Mouse (Mus musculus): Measurements from ENCODE around the gene Rasa3.

Gene Rasa3

DNA sequence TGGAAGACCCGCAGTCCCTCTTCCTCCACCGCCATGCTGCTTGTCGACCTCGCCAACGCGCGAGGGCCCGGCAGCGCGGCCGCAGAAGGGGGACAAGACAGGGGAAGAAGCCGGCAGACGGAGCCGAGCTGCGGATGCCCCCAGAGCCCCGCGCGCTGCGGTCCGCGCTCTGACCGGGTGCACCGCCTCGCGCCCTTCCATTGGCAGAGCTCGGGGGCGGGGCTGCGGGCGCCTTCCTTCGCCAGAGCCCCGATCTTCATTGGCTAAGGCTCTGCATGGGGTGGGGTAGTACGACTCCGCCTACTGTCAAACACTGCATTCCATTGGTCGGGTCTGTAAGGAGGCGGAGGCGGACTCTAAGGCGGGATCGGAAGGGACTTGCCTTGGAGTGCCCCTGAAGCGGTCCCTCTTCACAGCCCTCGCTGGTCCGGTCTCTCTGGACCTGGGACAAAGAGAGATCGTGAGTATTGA is at the start of gene Rasa3:
Rasa3 (minus strand) TSS at position 191 of the 471 bp plus-strand sequence.
- peak; percentile 94 for DNase-seq (ENCODE audit: low read depth, low spot score)

- peak; percentile 25 for DNase-seq (ENCODE audit: low read depth, low spot score)
Measured at GRCm38 (mm10) chr8:13725722-13726121, 48.3 kb upstream of the Rasa3 start.

- no peak for DNase-seq (ENCODE audit: low read depth, low spot score)
Measured at GRCm38 (mm10) chr8:13718980-13719379, 41.6 kb upstream of the Rasa3 start.

DNA sequence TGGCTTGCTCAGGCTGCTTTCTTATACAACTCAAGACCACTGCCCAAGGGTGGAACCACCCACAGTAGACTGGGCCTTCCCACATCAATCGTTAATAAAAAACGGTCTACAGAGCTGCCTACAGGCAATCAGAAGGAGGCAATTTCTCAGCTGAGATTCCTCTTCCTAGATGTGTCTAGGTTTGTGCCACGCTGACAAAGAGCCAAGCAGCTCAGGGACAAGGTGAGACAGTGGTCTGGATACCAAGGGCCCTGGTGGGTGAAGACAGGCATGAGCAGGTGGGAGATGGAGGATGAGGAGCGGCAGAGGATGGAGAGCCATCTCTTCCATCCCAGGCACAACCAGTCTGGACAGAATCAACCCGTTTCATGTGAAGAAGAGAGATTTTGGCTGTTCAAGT is 31.1 kb upstream of the Rasa3 start:
- DNase-seq (ENCODE audit: low read depth, low spot score) = no peak

DNA sequence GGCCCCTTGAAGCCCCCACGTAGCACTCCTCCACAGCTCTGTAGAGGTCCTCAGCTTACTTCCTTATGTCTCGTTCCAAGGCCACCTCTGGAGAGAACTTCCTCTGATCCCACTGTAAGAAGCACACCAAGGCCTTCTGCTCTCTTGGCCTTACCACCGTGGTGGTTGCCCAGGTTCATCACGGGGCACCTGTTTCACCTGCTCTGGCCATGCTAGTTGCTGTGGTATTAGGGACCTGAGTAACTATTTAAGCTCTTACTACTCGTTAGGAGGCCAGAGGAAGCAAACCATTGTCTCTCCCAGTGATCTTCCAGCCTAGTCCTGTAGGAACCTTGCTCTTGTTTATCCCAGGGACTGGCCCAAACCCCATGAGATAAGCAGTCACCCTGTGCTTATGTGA is 29.5 kb upstream of the Rasa3 start:
- no peak for DNase-seq (ENCODE audit: low read depth, low spot score)

- DNase-seq (ENCODE audit: low read depth, low spot score) = peak; percentile 60
Measured at GRCm38 (mm10) chr8:13705668-13706067, 28.3 kb upstream of the Rasa3 start, which contains the start of gene Cfap97d2. TSS of gene Cfap97d2 (plus strand) at chr8:13705889.

DNA sequence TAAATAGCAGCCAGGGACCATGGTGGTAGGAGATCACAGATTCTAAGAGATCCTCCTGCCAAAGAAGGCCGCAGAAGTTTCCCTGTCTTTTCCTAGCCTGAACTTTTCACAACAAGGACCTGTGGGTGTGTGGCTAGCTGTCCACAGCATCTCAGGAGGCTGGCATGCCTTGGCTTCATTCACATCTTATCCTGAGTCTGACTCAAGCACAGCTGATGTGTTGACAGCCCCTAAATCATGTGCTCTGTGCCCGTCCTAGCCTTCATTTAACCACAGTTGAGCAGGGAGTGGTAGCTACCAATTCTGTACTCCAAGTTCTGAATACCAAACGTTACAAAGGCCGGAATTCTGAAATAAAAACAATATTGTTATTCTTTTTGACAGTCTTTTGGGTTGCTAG is 26.9 kb upstream of the Rasa3 start:
- no peak for DNase-seq (ENCODE audit: low read depth, low spot score)

DNA sequence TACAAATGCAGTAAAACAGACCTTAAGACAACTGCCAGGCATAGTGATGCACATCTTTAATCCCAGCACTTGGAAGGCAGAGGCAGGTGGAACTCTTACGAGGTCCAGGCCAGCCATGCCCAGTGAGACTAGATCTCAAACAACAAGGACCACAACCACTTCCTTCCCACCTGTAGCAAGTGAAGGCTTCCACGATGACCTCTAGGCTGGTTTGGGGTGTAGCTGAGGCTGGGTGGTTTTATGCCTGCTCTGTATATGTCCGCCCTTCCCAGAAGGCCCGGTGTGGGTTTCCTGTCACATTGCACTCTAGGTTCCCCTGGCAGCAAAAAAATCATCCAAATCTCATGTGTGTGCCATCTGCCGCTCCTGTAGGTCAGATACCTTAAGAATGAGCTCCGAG is 26.4 kb upstream of the Rasa3 start:
- no peak for DNase-seq (ENCODE audit: low read depth, low spot score)

- no peak for DNase-seq (ENCODE audit: low read depth, low spot score)
Measured at GRCm38 (mm10) chr8:13702755-13703154, 25.4 kb upstream of the Rasa3 start.

DNA sequence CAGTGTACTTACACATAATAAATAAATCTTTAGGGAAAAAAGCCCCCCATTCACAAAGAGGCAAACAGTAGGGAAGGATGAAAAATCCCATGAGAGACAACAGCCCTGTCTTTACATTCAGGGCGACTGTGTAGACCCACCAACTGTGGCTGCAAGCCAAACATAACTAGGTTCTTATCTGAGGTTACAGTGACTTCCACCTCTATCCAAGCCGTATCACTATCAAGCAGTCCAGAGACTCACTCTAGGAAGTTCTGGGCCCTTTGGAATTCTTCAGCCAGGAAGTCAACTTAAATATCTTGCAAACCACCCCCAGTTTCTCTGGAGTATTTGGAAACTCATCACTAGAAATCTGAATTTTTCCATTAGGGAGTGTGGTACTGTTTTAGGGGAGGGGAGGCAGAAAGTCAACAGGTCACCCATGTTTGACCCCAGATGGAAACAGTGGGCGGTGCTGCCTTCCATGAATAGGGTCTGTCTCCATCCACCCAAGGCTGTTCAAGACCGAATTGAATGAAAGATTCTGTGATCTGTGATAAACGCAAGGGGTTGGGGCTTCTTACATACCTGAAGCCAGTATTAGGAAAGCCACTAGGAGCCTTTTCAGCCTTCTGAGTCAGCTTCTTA is 22.0 kb upstream of the Rasa3 start:
- no peak for DNase-seq (ENCODE audit: low read depth, low spot score)

DNA sequence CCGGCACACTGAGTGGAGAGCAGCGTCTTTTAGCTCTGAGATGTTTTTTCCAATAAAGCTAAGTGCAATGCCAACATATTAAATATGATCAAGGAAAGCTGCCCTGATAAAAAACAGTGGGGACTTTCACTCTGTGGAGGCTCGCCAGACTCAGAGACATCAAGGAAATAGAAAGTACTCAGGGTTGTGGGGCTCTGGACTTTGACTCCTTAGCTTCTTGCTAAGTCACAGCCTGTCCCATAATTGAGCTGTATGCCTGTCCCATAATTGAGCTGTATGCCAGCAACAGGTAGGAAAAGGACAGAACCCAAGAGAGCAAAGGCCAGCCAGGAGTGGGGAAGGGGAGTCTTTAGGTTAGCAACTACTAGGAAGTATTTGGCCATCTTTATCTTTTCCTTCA is 20.9 kb upstream of the Rasa3 start:
- DNase-seq (ENCODE audit: low read depth, low spot score) = no peak

DNA sequence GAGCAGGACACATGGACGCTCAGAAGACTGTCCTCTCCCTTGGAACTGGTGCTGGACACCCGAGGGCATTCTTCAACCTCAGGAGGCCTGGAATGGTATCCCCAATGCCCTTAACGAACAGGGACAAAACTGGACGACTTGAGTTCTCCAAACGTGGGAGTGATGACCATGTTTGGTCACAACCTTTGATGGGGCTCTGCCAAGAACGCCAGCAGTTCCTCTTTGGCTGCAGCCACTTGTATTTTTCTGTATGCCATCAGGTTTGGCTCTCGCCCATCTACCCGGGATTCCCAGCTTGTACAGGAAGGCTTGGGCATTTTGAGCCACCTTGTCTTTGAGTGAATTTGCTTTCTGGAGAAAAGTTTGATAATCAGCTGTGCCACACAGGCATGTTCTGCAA is 20.3 kb upstream of the Rasa3 start:
- no peak for DNase-seq (ENCODE audit: low read depth, low spot score)

- no peak for DNase-seq (ENCODE audit: low read depth, low spot score)
Measured at GRCm38 (mm10) chr8:13697196-13697595, 19.8 kb upstream of the Rasa3 start.

DNA sequence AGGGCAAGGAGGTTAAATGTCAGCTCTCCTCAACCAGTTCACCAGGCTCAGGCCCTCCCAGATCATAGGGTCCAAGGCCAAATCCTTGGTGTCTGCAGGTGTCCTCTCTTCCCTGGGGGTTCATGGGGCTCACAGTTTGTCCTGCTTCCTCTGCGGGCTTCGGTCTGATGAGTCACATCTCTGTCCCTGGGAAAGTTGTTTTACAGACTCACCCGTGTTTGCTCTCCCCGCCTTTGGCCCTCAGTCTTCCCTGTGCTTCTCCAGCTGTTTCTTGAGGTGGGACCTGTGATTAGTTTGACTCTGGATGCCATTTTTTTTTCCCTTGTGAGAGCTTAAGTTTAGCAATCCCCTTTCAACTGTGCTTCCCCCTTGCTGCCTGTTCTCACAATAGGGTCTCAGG is 18.8 kb upstream of the Rasa3 start:
- no peak for DNase-seq (ENCODE audit: low read depth, low spot score)

- DNase-seq (ENCODE audit: low read depth, low spot score) = no peak
Measured at GRCm38 (mm10) chr8:13695203-13695867, 17.9 kb upstream of the Rasa3 start.

- no peak for DNase-seq (ENCODE audit: low read depth, low spot score)
Measured at GRCm38 (mm10) chr8:13694735-13695134, 17.3 kb upstream of the Rasa3 start.

- no peak for DNase-seq (ENCODE audit: low read depth, low spot score)
Measured at GRCm38 (mm10) chr8:13692302-13693066, 15.1 kb upstream of the Rasa3 start.

DNA sequence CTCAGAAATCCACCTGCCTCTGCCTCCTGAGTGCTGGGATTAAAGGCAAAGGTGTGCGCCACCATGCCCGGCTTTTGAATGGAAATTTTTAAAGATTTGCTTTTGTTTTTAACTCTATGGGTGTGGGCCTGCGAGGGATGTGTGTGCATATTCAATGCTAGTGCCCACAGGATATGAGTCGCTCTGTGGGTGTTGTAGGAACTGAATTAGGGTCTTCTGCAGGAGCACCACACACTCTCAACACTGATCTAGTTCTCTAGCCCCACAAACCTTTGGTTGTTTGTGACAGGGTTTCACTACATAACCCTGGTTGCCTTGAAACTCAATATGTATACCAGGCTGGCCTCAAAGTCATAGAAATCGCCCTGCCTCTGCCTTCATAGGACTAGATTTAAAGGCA is 11.9 kb upstream of the Rasa3 start:
- no peak for DNase-seq (ENCODE audit: low read depth, low spot score)

DNA sequence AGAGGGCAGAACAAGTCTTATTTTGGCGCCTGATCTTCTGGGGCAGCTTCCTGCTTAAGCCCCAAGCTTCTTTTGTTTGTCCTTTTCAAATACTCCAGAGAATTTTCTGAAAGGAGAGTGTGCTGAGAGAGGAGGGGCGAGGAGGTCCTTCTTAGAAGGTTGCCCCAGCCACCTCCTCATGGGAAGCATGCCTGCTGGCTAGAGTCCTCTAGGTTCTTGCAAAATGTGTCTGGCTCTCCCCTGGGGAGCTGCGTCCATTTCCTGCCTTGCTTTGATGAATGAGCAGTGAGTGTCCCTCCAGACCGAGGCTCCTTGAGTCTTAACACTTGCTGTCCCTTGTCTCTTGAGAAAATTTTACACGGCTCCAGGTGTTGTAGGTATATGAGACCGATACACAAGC is 11.1 kb upstream of the Rasa3 start:
- no peak for DNase-seq (ENCODE audit: low read depth, low spot score)

DNA sequence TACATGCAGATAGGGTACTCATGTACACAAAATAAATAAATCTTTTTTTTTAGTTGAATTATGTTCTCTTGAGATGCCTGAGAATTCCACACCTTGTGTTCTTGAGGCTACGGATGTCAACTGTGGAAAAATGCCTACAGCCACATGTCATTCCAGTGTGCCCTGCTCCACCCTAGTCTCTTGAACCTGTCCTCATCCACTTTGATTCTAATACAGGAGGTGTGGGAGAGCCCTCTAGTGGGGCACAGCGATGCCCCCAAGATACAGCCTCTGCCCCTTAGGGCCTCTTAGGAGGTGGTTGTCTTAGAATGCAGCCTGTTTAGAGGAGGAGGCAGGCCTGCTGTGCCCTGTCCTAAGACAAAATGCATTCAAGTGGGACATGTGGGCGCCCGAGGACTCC is 10.5 kb upstream of the Rasa3 start:
- DNase-seq (ENCODE audit: low read depth, low spot score) = no peak

DNA sequence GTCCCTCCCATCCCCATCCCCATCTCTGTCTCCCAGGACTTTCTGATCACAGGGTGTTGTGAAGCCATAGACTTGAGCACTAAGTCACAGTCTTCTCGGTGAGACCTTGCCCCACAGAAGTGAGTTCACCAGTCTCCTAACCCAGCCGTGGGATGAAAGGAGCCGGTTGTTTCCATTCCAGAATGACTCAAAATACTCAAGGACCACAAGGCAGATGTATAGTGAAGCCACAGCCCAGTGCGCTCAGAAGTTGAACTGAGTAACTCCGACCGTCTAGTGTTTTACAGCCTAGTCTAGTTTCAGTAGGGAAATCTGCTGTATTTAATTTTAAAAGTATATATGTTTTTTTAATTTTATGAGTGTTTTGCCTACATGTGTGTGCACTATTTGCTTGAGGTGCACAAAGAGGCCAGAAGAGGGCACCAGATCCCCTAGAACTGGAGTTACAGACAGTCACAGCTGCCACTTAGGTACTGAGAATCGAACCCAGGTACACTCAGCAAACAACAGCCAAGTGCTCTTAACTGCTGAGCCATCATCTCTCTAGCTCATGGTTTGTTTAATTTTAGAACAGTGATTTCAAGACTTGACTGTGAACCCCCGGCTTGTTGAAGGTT is 9.8 kb upstream of the Rasa3 start:
- DNase-seq (ENCODE audit: low read depth, low spot score) = no peak

DNA sequence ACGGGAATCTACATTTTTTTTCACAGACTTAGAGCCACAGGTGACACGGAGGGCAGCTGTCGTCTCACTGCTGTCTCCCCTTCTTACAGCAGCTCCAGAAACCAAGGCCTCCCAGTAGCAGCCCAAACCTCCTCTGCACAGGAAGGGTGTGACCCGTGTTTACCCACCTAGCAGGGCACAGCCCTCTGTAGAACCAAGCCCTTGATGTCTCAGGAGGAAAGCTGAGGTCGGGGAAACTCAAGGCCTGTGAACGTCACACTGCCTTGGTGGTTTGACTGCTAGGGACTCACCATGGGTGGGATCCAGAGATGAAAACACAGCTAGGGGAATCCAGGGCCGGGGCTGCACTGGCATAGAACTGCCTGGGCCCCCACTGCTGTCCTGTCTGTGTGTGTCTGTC is 9.0 kb upstream of the Rasa3 start:
- DNase-seq (ENCODE audit: low read depth, low spot score) = no peak
